Mouse (Mus musculus): ENCODE measurements at regions not wholly inside any gene's neighbourhood (a gene's known extent, or its start where the extent isn't known, plus 50 kb on each side); places are given as distances from the start of the nearest gene placed in this dataset.
A peak's percentile ranks its signal among the peaks of the same experiment; 100 is the strongest.

- Histone ChIP-seq H3K27me3 (ENCODE audit: control insufficient read depth, insufficient read depth, low read length) (no peaks in the 10 kb centered on the region), H3K4me3 (replicated peaks; ENCODE audit: low read depth, low read length) (no peak overlapping the region), H3K9ac (replicated peaks; ENCODE audit: low read length) (no peak overlapping the region), H3K27ac (replicated peaks; ENCODE audit: low read depth, low read length) (no peak overlapping the region), H3K4me1 (ENCODE audit: control insufficient read depth, insufficient read depth, low read length) (no peaks in the 10 kb centered on the region), H3K9me3 (ENCODE audit: control insufficient read depth, low read length) (no peaks in the 10 kb centered on the region), H3K36me3 (ENCODE audit: control insufficient read depth, insufficient read depth, low read length) (no peaks in the 10 kb centered on the region), H3K4me2 (ENCODE audit: low read length) (no peak overlapping the region)
- WGBS, result 94% methylated on average over 3 of the region's 3 CpGs
- DNase-seq (no peak), ATAC-seq (ENCODE audit: low FRiP score, low TSS enrichment) (no peak)
These were observed 89.4 kb downstream of the Gm10192 start for GRCm38 (mm10) chr4:97093576-97093975.

- Histone ChIP-seq H3K36me3 (ENCODE audit: control insufficient read depth, insufficient read depth, low read length) (no peaks in the 10 kb centered on the region), H3K4me2 (ENCODE audit: low read length) (no peak overlapping the region), H3K4me3 (replicated peaks; ENCODE audit: low read depth, low read length) (no peak overlapping the region), H3K27ac (replicated peaks; ENCODE audit: low read depth, low read length) (no peak overlapping the region), H3K27me3 (ENCODE audit: control insufficient read depth, insufficient read depth, low read length) (no peaks in the 10 kb centered on the region), H3K4me1 (ENCODE audit: control insufficient read depth, insufficient read depth, low read length) (no peaks in the 10 kb centered on the region), H3K9ac (replicated peaks; ENCODE audit: low read length) (no peak overlapping the region), H3K9me3 (ENCODE audit: control insufficient read depth, low read length) (no peaks in the 10 kb centered on the region)
- ATAC-seq (ENCODE audit: low FRiP score, low TSS enrichment) (no peak), DNase-seq (no peak)
- 91% methylated on average over 6 of the region's 6 CpGs for WGBS
These were observed 132.2 kb downstream of the Gm10192 start for GRCm38 (mm10) chr4:97050735-97051134.

GRCm38 (mm10) chr4:97049045-97049674 lies 133.8 kb downstream of the Gm10192 start:
- Histone ChIP-seq H3K9ac (replicated peaks; ENCODE audit: low read length) (no peak overlapping the region), H3K27ac (replicated peaks; ENCODE audit: low read depth, low read length) (no peak overlapping the region), H3K4me2 (ENCODE audit: low read length) (no peak overlapping the region), H3K27me3 (ENCODE audit: control insufficient read depth, insufficient read depth, low read length) (no peaks in the 10 kb centered on the region), H3K9me3 (ENCODE audit: control insufficient read depth, low read length) (no peaks in the 10 kb centered on the region), H3K4me1 (ENCODE audit: control insufficient read depth, insufficient read depth, low read length) (no peaks in the 10 kb centered on the region), H3K36me3 (ENCODE audit: control insufficient read depth, insufficient read depth, low read length) (no peaks in the 10 kb centered on the region), H3K4me3 (replicated peaks; ENCODE audit: low read depth, low read length) (no peak overlapping the region)
- DNase-seq, result peak; percentile 6
- WGBS, result 62% methylated on average over 4 of the region's 4 CpGs
- 0 out of 2 replicates have a peak, but pooled peaks have one; percentile 63 for ATAC-seq (ENCODE audit: low FRiP score, low TSS enrichment)

- ATAC-seq (ENCODE audit: low FRiP score, low TSS enrichment) (peak; percentile 73), DNase-seq (peak; percentile 80)
- 45% methylated on average over 2 of the region's 2 CpGs for WGBS
- Histone ChIP-seq H3K36me3 (ENCODE audit: control insufficient read depth, insufficient read depth, low read length) (no peaks in the 10 kb centered on the region), H3K9me3 (ENCODE audit: control insufficient read depth, low read length) (no peaks in the 10 kb centered on the region), H3K27ac (replicated peaks; ENCODE audit: low read depth, low read length) (no peak overlapping the region), H3K27me3 (ENCODE audit: control insufficient read depth, insufficient read depth, low read length) (no peaks in the 10 kb centered on the region), H3K4me1 (ENCODE audit: control insufficient read depth, insufficient read depth, low read length) (no peaks in the 10 kb centered on the region; the same call in 1 of the 2 replicates), H3K9ac (replicated peaks; ENCODE audit: low read length) (no peak overlapping the region), H3K4me2 (ENCODE audit: low read length) (no peak overlapping the region), H3K4me3 (replicated peaks; ENCODE audit: low read depth, low read length) (no peak overlapping the region)
These were observed 145.1 kb downstream of the Gm10192 start for GRCm38 (mm10) chr4:97037693-97038348.

- DNase-seq (no peak), ATAC-seq (ENCODE audit: low FRiP score, low TSS enrichment) (no peak)
- no peaks in the 10 kb centered on the region for H3K4me1 ChIP-seq (ENCODE audit: control insufficient read depth, insufficient read depth, low read length)
- no peaks in the 10 kb centered on the region for H3K36me3 ChIP-seq (ENCODE audit: control insufficient read depth, insufficient read depth, low read length)
- no peak overlapping the region for H3K27ac ChIP-seq (replicated peaks; ENCODE audit: low read depth, low read length)
- no peaks in the 10 kb centered on the region for H3K27me3 ChIP-seq (ENCODE audit: control insufficient read depth, insufficient read depth, low read length)
- H3K4me3 ChIP-seq (replicated peaks; ENCODE audit: low read depth, low read length), result no peak overlapping the region
- no peaks in the 10 kb centered on the region for H3K9me3 ChIP-seq (ENCODE audit: control insufficient read depth, low read length)
- no peak overlapping the region for H3K4me2 ChIP-seq (ENCODE audit: low read length)
- no peak overlapping the region for H3K9ac ChIP-seq (replicated peaks; ENCODE audit: low read length)
These were observed 154.0 kb downstream of the Gm10192 start for GRCm38 (mm10) chr4:97028938-97029337.

- Histone ChIP-seq H3K9ac (replicated peaks; ENCODE audit: low read length) (no peak overlapping the region), H3K4me1 (ENCODE audit: control insufficient read depth, insufficient read depth, low read length) (no peaks in the 10 kb centered on the region), H3K36me3 (ENCODE audit: control insufficient read depth, insufficient read depth, low read length) (no peaks in the 10 kb centered on the region), H3K4me3 (replicated peaks; ENCODE audit: low read depth, low read length) (no peak overlapping the region), H3K27ac (replicated peaks; ENCODE audit: low read depth, low read length) (no peak overlapping the region), H3K27me3 (ENCODE audit: control insufficient read depth, insufficient read depth, low read length) (no peaks in the 10 kb centered on the region), H3K9me3 (ENCODE audit: control insufficient read depth, low read length) (no peaks in the 10 kb centered on the region), H3K4me2 (ENCODE audit: low read length) (no peak overlapping the region)
- DNase-seq, result no peak
- WGBS, result 83% methylated on average over 4 of the region's 4 CpGs
- no peak for ATAC-seq (ENCODE audit: low FRiP score, low TSS enrichment)
These were observed 157.4 kb downstream of the Gm10192 start for GRCm38 (mm10) chr4:97025446-97026040.

- ATAC-seq (ENCODE audit: low FRiP score, low TSS enrichment) (no peak), DNase-seq (no peak)
- no peaks in the 10 kb centered on the region for H3K27me3 ChIP-seq (ENCODE audit: control insufficient read depth, insufficient read depth, low read length)
- H3K4me2 ChIP-seq (ENCODE audit: low read length), result no peak overlapping the region
- H3K4me1 ChIP-seq (ENCODE audit: control insufficient read depth, insufficient read depth, low read length), result no peaks in the 10 kb centered on the region
- no peak overlapping the region for H3K4me3 ChIP-seq (replicated peaks; ENCODE audit: low read depth, low read length)
- no peak overlapping the region for H3K9ac ChIP-seq (replicated peaks; ENCODE audit: low read length)
- no peaks in the 10 kb centered on the region for H3K36me3 ChIP-seq (ENCODE audit: control insufficient read depth, insufficient read depth, low read length)
- no peaks in the 10 kb centered on the region for H3K9me3 ChIP-seq (ENCODE audit: control insufficient read depth, low read length)
- H3K27ac ChIP-seq (replicated peaks; ENCODE audit: low read depth, low read length), result no peak overlapping the region
These were observed 181.6 kb downstream of the Gm10192 start for GRCm38 (mm10) chr4:97001321-97001720.

GRCm38 (mm10) chr4:96980311-96980710 lies 195.3 kb upstream of the Gm12695 start:
- Histone ChIP-seq H3K27ac (replicated peaks; ENCODE audit: low read depth, low read length) (no peak overlapping the region), H3K9me3 (ENCODE audit: control insufficient read depth, low read length) (no peaks in the 10 kb centered on the region), H3K9ac (replicated peaks; ENCODE audit: low read length) (no peak overlapping the region), H3K27me3 (ENCODE audit: control insufficient read depth, insufficient read depth, low read length) (no peaks in the 10 kb centered on the region), H3K4me3 (replicated peaks; ENCODE audit: low read depth, low read length) (no peak overlapping the region), H3K36me3 (ENCODE audit: control insufficient read depth, insufficient read depth, low read length) (no peaks in the 10 kb centered on the region), H3K4me1 (ENCODE audit: control insufficient read depth, insufficient read depth, low read length) (no peaks in the 10 kb centered on the region), H3K4me2 (ENCODE audit: low read length) (no peak overlapping the region)
- no peak for DNase-seq
- no peak for ATAC-seq (ENCODE audit: low FRiP score, low TSS enrichment)
- 80% methylated on average over 2 of the region's 2 CpGs for WGBS

- Histone ChIP-seq H3K27ac (replicated peaks; ENCODE audit: low read depth, low read length) (no peak overlapping the region), H3K4me1 (ENCODE audit: control insufficient read depth, insufficient read depth, low read length) (no peaks in the 10 kb centered on the region), H3K9ac (replicated peaks; ENCODE audit: low read length) (no peak overlapping the region), H3K27me3 (ENCODE audit: control insufficient read depth, insufficient read depth, low read length) (no peaks in the 10 kb centered on the region), H3K4me3 (replicated peaks; ENCODE audit: low read depth, low read length) (no peak overlapping the region), H3K4me2 (ENCODE audit: low read length) (no peak overlapping the region), H3K9me3 (ENCODE audit: control insufficient read depth, low read length) (no peaks in the 10 kb centered on the region), H3K36me3 (ENCODE audit: control insufficient read depth, insufficient read depth, low read length) (no peaks in the 10 kb centered on the region)
- 89% methylated on average over 3 of the region's 3 CpGs for WGBS
- DNase-seq, result no peak
- no peak for ATAC-seq (ENCODE audit: low FRiP score, low TSS enrichment)
These were observed 194.9 kb upstream of the Gm12695 start for GRCm38 (mm10) chr4:96979876-96980275.
